Mouse (Mus musculus) left cerebral cortex, adult 2 months (tissue): ENCODE results near the gene Ugt1a5. TPM values are rescaled to one million over a fixed set of nuclear protein-coding genes. Genes with fewer than 3 reads are reported as not detected.

Experiments used
- DNase-seq, 2 experiments: peaks; one replicate each; pipeline ENCODE4 v3.0.0; 2021 to 2022; ENCODE audit warnings: low spot score in 2 of 2, mixed read lengths in 1 of 2; ENCODE audit errors: extremely low spot score in 1 of 2
- H3K27ac ChIP-seq: fragments of 200-600 bp; 2 replicates; pipeline ENCODE4 v1.8.1; 2022
- H3K4me3 ChIP-seq: fragments of 200-600 bp; 2 replicates; pipeline ENCODE4 v1.8.1; 2022
- CTCF ChIP-seq: fragments of 200-600 bp; IDR thresholded peaks from 2 replicates; pipeline ENCODE4 v1.8.1; 2022; ENCODE audit warnings: antibody characterized with exemption, mild to moderate bottlenecking, moderate library complexity
- intact Hi-C: fragments of 180-260 bp; cut with DNase I; formaldehyde crosslinking; loops from one replicate; pipeline ENCODE4 v1.15.1; 2025
- total RNA-seq, 2 experiments: library from RNA; stranded (reverse); gene quantifications; 2 replicates each; pipeline ENCODE4 v1.2.3; 2021

Gene Ugt1a5
- total RNA-seq, 2 experiments from 2014 or later = 0.34 TPM; not detected in 1

DNA sequence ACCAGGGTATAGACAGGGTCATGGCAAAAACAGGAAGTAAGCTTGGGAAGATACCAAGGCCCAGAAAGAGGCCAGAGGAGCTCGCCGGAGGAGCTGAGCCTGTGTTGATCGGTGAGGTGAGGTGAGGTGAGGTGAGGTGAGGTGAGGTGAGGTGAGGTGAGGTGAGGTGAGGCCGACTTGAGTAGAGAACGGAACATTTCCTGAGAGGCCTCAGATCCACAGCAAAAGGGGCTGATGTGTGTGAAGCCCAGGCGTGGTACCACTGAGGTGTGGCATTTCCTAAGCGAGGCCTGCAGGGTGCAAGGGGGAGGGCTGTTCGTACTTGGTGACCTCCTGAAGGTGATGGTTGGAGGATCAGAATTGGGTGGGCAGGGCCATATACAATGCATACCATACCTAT, 87.3 kb downstream of the Ugt1a5 start:
- intact Hi-C loops = no loop called here
- no peak overlapping the region for H3K4me3 ChIP-seq
- TF ChIP-seq CTCF = no peak
- no peak for DNase-seq
- H3K27ac ChIP-seq = no peak overlapping the region

DNA sequence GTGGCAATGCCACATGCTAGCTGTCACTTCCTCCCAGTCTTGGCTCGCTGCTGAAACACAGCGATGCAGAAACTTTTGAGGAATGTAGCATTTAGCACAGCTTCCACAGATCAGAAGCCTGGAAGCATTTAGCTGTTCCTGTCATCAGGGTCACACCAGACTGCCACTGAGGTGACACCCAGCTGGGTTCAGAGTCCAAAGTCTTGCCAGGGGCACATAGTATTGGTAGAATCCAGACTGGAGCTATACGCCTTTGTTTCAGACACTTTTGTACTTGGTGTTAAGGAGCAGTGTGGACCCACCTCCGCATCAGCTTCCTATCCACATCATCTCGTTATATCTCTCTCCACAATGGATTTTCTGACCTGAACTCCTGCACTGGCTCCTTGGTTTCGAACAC, 87.7 kb downstream of the Ugt1a5 start:
- no peak overlapping the region for H3K27ac ChIP-seq
- intact Hi-C loops = no loop called here
- H3K4me3 ChIP-seq = no peak overlapping the region
- TF ChIP-seq CTCF = no peak
- DNase-seq = no peak

DNA sequence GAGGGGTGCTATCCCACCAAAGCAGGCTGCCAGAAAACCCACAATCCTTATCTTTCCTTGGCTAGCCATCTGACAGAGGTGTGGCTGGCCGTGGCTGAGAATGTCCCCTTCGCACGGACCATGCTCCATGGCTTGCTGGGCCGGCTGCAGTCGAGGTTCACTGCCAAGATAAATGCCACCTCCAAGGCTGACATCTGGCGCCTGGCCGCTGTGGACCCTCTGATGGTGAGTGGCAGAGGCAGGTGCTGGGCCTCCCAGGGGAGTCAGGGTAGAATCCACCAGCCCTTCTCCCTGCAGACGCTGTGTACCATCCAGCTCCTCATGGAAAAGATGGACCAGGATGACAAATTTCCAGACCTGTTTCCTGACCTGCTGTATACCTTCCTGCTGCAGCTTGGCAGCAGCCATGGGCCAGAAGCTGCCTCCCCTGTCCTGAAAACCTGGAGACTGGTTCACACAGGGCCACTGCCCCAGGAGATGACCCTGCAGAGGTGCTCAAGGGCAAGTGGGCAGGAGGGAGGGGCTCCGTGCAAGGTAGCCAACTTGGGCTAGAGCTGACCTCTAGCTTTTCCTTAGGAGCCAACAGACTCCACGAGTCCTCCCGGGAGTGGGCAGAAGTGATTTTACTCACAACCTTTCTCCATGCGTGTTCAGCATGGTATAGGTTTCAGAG, 89.1 kb downstream of the Ugt1a5 start:
- intact Hi-C loops = no loop called here
- no peak for DNase-seq
- no peak overlapping the region for H3K4me3 ChIP-seq
- no peak overlapping the region for H3K27ac ChIP-seq
- no peak for TF ChIP-seq CTCF

DNA sequence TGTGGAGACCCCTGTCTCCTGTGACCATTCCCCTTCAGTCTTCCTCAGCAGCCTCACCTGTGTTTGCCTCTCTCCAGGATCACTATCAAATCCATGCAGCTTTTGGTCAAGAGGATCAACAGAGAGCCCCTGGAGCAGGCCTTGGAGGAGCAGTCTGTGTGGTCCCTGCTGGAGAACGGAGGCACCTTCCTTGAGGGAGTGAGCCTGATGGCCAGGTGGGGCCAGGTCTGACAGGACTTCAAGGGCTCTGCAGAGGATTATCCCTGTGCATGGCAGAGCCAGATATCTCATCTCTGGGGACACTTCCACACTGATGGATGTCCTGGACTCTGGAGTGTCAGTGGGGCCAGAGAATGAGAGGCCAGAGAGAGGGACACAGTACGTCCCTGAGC, 89.7 kb downstream of the Ugt1a5 start:
- H3K27ac ChIP-seq = no peak overlapping the region
- no peak for DNase-seq
- intact Hi-C loops = no loop called here
- no peak for TF ChIP-seq CTCF
- no peak overlapping the region for H3K4me3 ChIP-seq

DNA sequence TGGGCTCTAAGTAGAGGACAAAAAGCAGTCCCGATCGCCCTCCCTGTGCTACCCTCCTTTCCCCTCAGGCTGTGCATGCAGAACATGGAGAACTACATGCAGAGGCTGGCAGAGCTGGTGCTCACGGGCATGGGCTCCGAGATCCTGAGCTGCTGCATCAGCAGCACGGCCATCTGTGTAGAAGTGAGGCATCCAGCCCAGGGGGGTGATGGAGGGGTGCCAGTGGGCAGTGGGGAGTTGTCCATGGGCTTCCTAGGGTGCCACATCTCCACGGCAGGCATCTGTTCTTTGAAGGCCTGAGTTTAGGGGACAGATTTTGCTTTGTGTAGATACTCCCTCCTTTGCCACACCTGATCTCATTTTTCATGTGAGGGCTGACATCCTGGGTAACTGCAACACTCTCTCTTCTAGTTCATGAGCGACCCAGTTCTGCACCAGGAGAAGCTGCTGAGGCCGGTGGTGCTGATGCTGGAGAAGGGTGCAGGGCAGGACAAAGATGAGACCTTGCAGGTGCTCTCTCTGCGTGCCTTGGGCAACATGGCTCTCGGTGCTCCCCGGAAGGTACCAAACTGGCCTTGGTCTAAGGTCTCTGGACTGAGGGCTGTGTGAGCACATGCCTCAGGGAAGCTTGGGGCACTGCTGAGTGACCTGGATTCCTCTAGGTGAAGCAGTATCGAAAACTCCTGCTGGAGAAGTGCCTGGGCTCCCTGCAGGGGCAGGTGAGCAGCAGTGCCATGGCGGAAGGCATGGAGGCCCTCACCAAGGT, 90.4 kb downstream of the Ugt1a5 start:
- no peak for TF ChIP-seq CTCF
- peak in 1 of 2 experiments; percentile 33 for DNase-seq
- H3K4me3 ChIP-seq = no peak overlapping the region
- H3K27ac ChIP-seq = no peak overlapping the region
- intact Hi-C loops = no loop called here

DNA sequence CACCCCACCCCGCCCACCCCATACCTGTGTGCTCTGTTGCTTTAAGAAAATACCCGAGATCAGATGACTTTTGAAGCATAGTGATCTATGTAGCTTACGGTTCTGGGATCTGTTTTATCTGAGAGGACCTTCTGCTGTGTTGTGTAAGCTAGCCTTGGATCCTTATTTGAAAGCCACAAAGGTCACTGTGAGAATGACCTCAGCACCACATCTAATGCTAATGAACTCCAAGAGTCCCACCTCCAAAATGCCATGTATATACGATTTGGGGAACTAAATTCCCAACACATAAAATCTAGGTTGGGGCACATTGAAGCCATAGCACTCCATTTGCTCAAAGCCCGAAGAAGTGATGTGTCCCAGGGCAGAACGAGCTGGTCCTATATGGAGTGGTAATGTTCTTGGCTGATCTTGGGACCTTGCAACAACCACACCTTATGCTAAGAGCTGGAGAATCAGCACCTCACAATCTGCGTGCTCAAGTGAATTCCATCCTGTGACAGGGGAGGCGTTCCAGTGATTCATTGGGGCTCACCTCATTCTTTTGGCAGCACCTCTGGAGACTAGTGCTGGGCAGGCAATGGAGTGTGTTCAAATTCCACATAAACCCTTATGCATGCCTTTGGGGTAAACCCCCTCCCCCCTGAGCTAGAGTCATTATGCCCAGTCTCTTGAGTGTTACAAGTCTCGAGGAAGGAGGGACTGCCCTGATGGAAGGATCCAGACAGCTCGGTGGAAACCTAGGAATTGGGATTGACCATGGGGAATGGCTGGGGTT, 91.3 kb downstream of the Ugt1a5 start:
- H3K27ac ChIP-seq = no peak overlapping the region
- TF ChIP-seq CTCF = no peak
- DNase-seq = no peak
- no peak overlapping the region for H3K4me3 ChIP-seq
- intact Hi-C loops = no loop called here

DNA sequence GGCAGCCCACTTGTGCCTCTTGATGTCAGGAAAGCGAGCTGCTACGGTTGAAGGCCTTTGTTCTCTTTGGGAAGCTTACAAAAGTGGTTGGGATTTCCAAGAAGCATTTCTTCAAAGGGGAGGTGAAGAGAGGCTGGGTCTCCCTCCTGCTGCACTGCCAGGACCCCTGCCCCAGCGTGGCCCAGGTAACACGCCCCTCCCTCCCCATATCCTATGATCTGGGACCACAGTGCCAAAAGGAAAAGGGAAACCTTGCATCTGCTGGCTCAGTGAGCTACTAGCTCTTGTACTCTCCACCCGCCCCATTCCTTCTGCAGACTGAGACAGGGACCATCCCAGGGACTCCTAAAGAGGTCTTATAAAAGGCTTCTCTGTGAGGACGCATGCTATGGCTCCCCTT, 91.9 kb downstream of the Ugt1a5 start:
- Histone ChIP-seq H3K27ac (no peak overlapping the region), H3K4me3 (no peak overlapping the region)
- intact Hi-C loops = no loop called here
- TF ChIP-seq CTCF = no peak
- no peak for DNase-seq

DNA sequence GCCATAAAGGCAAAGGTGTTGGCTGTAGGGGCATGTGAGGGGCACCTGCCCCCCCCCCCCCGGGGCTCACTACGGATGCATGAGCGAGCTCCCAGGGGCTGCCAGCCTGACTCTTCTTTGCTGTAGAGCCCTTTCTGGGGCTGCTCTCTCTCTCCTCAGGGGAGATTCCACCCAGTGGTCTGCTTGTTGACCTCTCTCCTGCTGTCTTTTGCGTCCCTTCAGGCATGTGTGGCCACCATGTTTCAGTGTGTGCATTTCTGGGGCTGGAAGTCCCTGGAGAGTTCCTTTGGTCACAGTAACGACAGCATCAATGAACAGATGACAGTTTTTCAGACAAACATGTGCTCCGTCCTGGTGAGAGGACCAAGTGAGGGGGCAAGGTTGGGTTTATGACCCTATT, 92.5 kb downstream of the Ugt1a5 start:
- no peak for DNase-seq
- intact Hi-C loops = no loop called here
- no peak for TF ChIP-seq CTCF
- Histone ChIP-seq H3K27ac (no peak overlapping the region), H3K4me3 (no peak overlapping the region)

DNA sequence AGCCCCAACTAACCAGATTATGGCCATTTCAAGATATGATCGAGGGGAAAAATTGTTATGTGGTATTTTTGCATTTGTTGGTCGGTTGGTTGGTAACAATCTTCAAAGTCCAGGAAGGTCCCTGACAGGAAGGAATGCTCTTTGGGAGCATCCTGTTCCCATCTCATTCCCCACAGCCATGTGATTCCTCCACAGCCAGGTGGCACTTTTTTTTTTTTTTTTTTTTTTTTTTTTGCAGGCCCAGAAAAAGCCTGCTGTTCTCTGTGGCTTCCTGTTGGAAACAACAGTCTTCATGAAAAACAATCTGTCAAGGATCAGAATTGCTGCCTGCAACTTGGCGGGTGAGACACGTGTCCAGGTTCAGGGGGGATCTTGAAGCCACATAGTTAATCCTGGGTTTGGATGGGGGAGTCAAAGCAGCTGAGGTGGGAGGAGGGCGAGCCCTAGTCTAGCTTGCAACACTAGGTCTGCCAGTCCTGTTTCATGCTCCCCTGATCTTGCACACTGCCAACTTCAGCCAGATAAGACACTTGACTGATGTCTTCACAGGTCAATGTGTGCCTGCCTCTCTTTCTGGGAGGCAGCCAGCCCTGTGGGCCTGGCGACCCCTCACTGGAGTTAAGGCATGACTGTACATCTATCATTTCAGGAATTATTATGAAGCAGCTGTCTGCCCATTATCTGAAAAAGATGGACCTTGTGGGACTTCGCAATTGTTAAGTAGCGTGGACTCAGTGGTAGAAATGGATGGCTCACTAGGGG, 93.2 kb downstream of the Ugt1a5 start:
- no peak overlapping the region for H3K27ac ChIP-seq
- H3K4me3 ChIP-seq = no peak overlapping the region
- no peak; the same call in 1 of the 2 replicates for TF ChIP-seq CTCF
- no peak for DNase-seq
- intact Hi-C loops = no loop called here

DNA sequence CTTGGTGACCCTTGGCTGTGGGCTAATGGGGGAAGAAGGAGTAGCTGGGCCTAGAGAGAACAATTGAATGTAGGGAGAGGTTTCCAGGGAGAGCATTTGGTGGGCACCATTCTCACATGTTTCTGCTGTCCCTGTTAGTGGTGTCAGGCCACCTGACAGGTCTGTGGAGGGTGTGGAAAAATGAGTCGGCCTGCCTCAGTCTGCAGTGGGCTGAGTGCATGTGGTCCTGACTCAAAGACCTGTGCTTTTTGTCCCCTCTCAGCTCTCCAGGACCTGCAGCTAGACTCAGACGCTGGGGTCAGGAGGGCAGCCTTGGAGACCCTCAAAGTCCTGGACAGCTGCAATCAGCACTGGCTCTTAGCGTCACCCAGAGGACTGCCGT, 93.8 kb downstream of the Ugt1a5 start:
- TF ChIP-seq CTCF = no peak
- intact Hi-C loops = no loop called here
- no peak for DNase-seq
- Histone ChIP-seq H3K27ac (no peak overlapping the region), H3K4me3 (no peak overlapping the region)

DNA sequence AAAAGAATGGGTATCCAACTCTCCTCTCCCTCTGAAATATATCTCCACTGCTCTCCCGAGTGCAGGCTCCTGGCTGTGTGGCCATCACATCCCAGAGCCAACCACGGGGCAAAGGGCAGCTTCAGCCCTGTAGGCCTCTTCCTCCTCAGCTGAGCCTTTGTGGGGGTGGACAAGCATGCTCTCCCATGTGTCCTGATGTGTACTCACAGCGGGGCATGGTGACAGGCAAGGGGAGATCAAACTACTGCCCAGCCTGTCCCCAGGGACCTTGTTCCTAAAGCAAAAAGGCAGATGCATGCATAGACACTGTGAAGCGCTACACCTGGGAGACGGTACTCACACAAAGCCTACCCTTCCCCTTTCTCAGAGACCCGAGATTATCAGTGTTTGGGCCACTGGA, 94.3 kb downstream of the Ugt1a5 start:
- DNase-seq = no peak
- Histone ChIP-seq H3K27ac (no peak overlapping the region), H3K4me3 (no peak overlapping the region)
- no peak for TF ChIP-seq CTCF
- intact Hi-C loops = no loop called here
